Mouse (Mus musculus) heart, postnatal 0 days (tissue): ENCODE measurements around the gene Gorasp2. TPM values are rescaled to one million over a fixed set of nuclear protein-coding genes. Genes with fewer than 3 reads are reported as not detected.

ENCODE experiments used
- ATAC-seq: fragments of 200-750 bp; cut with Nextera tagmentation; 2 replicates; pipeline ENCODE4 v1.8.0; 2017; ENCODE audit warnings: low read depth, moderate number of reproducible peaks, moderate library complexity; ENCODE audit not compliant: insufficient read depth
- DNase-seq: peaks from one replicate; pipeline ENCODE4 v3.0.0-alpha.2; 2016; ENCODE audit warnings: low spot score
- H3K27ac ChIP-seq: fragments of 300-500 bp; sonication (generic); 2 replicates; pipeline ENCODE4 v1.5.1; 2014; ENCODE audit warnings: low read depth, mild to moderate bottlenecking
- H3K27me3 ChIP-seq: fragments of 300-500 bp; sonication (generic); 2 replicates; pipeline ENCODE4 v1.6.1; 2014; ENCODE audit warnings: low read length, mixed read lengths; ENCODE audit not compliant: control insufficient read depth, insufficient read depth
- H3K36me3 ChIP-seq: fragments of 300-500 bp; sonication (generic); replicated peaks from 2 replicates; pipeline ENCODE4 v1.6.1; 2014; ENCODE audit warnings: low read length, mixed read lengths; ENCODE audit not compliant: control insufficient read depth, insufficient read depth
- H3K4me1 ChIP-seq: fragments of 300-500 bp; sonication (generic); 2 replicates; pipeline ENCODE4 v1.6.1; 2014; ENCODE audit warnings: antibody characterized with exemption; ENCODE audit not compliant: control insufficient read depth, insufficient read depth
- H3K4me2 ChIP-seq: fragments of 300-500 bp; sonication (generic); 2 replicates; pipeline ENCODE4 v1.6.1; 2014; ENCODE audit warnings: low read depth, mild to moderate bottlenecking, low read length, moderate library complexity
- H3K4me3 ChIP-seq: fragments of 300-500 bp; sonication (generic); 2 replicates; pipeline ENCODE4 v1.5.1; 2014; ENCODE audit warnings: low read depth, low read length
- H3K9ac ChIP-seq: fragments of 300-500 bp; sonication (generic); replicated peaks from 2 replicates; pipeline ENCODE4 v1.6.1; 2014; ENCODE audit warnings: low read depth, low read length, mixed read lengths
- H3K9me3 ChIP-seq: fragments of 300-500 bp; sonication (generic); replicated peaks from 2 replicates; pipeline ENCODE4 v1.6.1; 2016; ENCODE audit warnings: low read length; ENCODE audit not compliant: control insufficient read depth
- CTCF ChIP-seq: IDR thresholded peaks from 2 replicates; pipeline ENCODE4 v1.5.1; 2016; ENCODE audit warnings: antibody characterized with exemption, control low read depth, low read depth
- EP300 ChIP-seq: IDR thresholded peaks from 2 replicates; pipeline ENCODE4 v1.6.1; 2016; ENCODE audit warnings: antibody characterized with exemption, low read depth
- WGBS: fragments of 180-500 bp; shearing (Covaris S2); extraction: QIAGEN DNeasy Blood & Tissue Kit; methylation state at CpG from one replicate; pipeline ENCODE4 v1.1.7; 2014; 5-methylcytosine and 5-hydroxymethylcytosine counted together
- polyA plus RNA-seq: library from polyadenylated mRNA; unstranded; fragments of >200 nt; fragmentation: Nextera tagmentation; extraction: Ambion mirVana; gene quantifications from 2 replicates; pipeline ENCODE4 v1.2.1, GENCODE M21; 2015
- total RNA-seq: library from RNA; depleted of rRNA; stranded (reverse); fragments of >200 nt; gene quantifications from 2 replicates; pipeline ENCODE4 v1.2.3, GENCODE M21; 2014; ENCODE audit warnings: low replicate concordance

Gene Gorasp2
- total and polyA plus RNA-seq, 2 experiments from 2014 or later = 79.8 to 116 TPM

- no peak overlapping the region for H3K4me2 ChIP-seq
- no peak overlapping the region for H3K27ac ChIP-seq
- no peak for TF ChIP-seq CTCF
- no peak for TF ChIP-seq EP300
- no peak for DNase-seq
- H3K36me3 ChIP-seq = peaks cover 53% of the 10 kb centered on the region
- H3K9ac ChIP-seq = no peak overlapping the region
- ATAC-seq = no peak
- H3K4me1 ChIP-seq = no peaks in the 10 kb centered on the region
- WGBS = 92% methylated on average over 4 of the region's 4 CpGs
- H3K9me3 ChIP-seq = no peaks in the 10 kb centered on the region
- no peaks in the 10 kb centered on the region for H3K27me3 ChIP-seq
- H3K4me3 ChIP-seq = no peak overlapping the region
Observed at GRCm38 (mm10) chr2:70710878-70711277, 49.5 kb downstream of the Gorasp2 start.

GRCm38 (mm10) chr2:70723610-70724243 is 62.4 kb downstream of the Gorasp2 start:
- WGBS = 89% methylated on average over 9 of the region's 9 CpGs
- ATAC-seq (no peak), DNase-seq (no peak)

GRCm38 (mm10) chr2:70727089-70727488 is 65.7 kb downstream of the Gorasp2 start:
- no peaks in the 10 kb centered on the region for H3K9me3 ChIP-seq
- WGBS = 74% methylated on average over 2 of the region's 2 CpGs
- no peak for TF ChIP-seq CTCF
- no peak for TF ChIP-seq EP300
- no peak for ATAC-seq
- H3K4me1 ChIP-seq = no peaks in the 10 kb centered on the region
- no peak overlapping the region for H3K27ac ChIP-seq
- H3K36me3 ChIP-seq = peaks cover 50% of the 10 kb centered on the region
- no peak overlapping the region for H3K4me3 ChIP-seq
- no peak overlapping the region for H3K4me2 ChIP-seq
- no peak for DNase-seq
- H3K27me3 ChIP-seq = no peaks in the 10 kb centered on the region
- no peak overlapping the region for H3K9ac ChIP-seq

More at GRCm38 (mm10) chr2:70723610-70724243, 62.4 kb downstream of the Gorasp2 start:
- no peak for TF ChIP-seq EP300
- no peaks in the 10 kb centered on the region for H3K4me1 ChIP-seq
- no peaks in the 10 kb centered on the region for H3K27me3 ChIP-seq
- H3K9ac ChIP-seq = no peak overlapping the region
- no peak overlapping the region for H3K27ac ChIP-seq
- peaks cover 59% of the 10 kb centered on the region for H3K36me3 ChIP-seq
- no peak overlapping the region for H3K4me3 ChIP-seq
- H3K4me2 ChIP-seq = no peak overlapping the region
- no peaks in the 10 kb centered on the region for H3K9me3 ChIP-seq

GRCm38 (mm10) chr2:70735534-70735933 is 74.2 kb downstream of the Gorasp2 start:
- TF ChIP-seq EP300 (no peak), CTCF (no peak)
- 68% methylated on average over 4 of the region's 4 CpGs for whole genome bisulfite sequencing
- no peak overlapping the region for H3K4me2 ChIP-seq
- H3K27ac ChIP-seq = no peak overlapping the region
- no peak for DNase-seq
- H3K9me3 ChIP-seq = no peaks in the 10 kb centered on the region
- no peaks in the 10 kb centered on the region for H3K27me3 ChIP-seq
- no peak for ATAC-seq
- no peaks in the 10 kb centered on the region for H3K4me1 ChIP-seq
- H3K4me3 ChIP-seq = no peak overlapping the region
- peaks cover 54% of the 10 kb centered on the region for H3K36me3 ChIP-seq
- no peak overlapping the region for H3K9ac ChIP-seq

GRCm38 (mm10) chr2:70736008-70736407 is 74.6 kb downstream of the Gorasp2 start:
- DNase-seq = no peak
- Histone ChIP-seq H3K9me3 (no peaks in the 10 kb centered on the region), H3K4me1 (no peaks in the 10 kb centered on the region), H3K4me3 (no peak overlapping the region), H3K27ac (no peak overlapping the region), H3K9ac (no peak overlapping the region), H3K4me2 (no peak overlapping the region), H3K36me3 (peaks cover 55% of the 10 kb centered on the region), H3K27me3 (no peaks in the 10 kb centered on the region)
- 77% methylated on average over 5 of the region's 5 CpGs for WGBS
- ATAC-seq = no peak
- TF ChIP-seq EP300 (no peak), CTCF (no peak)

GRCm38 (mm10) chr2:70741901-70742300 is 80.5 kb downstream of the Gorasp2 start:
- Histone ChIP-seq H3K4me3 (no peak overlapping the region), H3K4me2 (no peak overlapping the region), H3K36me3 (peaks cover 67% of the 10 kb centered on the region), H3K9me3 (no peaks in the 10 kb centered on the region), H3K27ac (no peak overlapping the region), H3K9ac (no peak overlapping the region), H3K4me1 (no peaks in the 10 kb centered on the region), H3K27me3 (no peaks in the 10 kb centered on the region)
- ATAC-seq (no peak), DNase-seq (no peak)
- no peak for TF ChIP-seq EP300
- 93% methylated on average over 5 of the region's 5 CpGs for whole genome bisulfite sequencing
